Mouse (Mus musculus): ENCODE data around the gene Ipo5. TPM values are rescaled to one million over a fixed set of nuclear protein-coding genes. Genes with fewer than 3 reads are reported as not detected.
A peak's percentile ranks its signal among the peaks of the same experiment; 100 is the strongest.

Ipo5 gene
- polyA plus RNA-seq, 1 experiment: 2.1 TPM

GRCm38 (mm10) chr14:120911388-120911901, 421 bp downstream of the Ipo5 start:
- H3K27me3 ChIP-seq (replicated peaks): peaks cover 2% of the 10 kb centered on the region
- H3K4me3 ChIP-seq (replicated peaks): peak overlapping the region; percentile 93
- peaks cover 17% of the 10 kb centered on the region for H3K4me1 ChIP-seq
- no peaks in the 10 kb centered on the region for H3K36me3 ChIP-seq (replicated peaks; ENCODE audit: low read length)
- TF ChIP-seq FLI1 (IDR thresholded peaks at IDR 0.05; ENCODE audit: low read length) (no peak), GATA1 (IDR thresholded peaks at IDR 0.05; ENCODE audit: borderline replicate concordance, low read length) (no peak)
- no peaks in the 10 kb centered on the region for H3K9me3 ChIP-seq

DNA sequence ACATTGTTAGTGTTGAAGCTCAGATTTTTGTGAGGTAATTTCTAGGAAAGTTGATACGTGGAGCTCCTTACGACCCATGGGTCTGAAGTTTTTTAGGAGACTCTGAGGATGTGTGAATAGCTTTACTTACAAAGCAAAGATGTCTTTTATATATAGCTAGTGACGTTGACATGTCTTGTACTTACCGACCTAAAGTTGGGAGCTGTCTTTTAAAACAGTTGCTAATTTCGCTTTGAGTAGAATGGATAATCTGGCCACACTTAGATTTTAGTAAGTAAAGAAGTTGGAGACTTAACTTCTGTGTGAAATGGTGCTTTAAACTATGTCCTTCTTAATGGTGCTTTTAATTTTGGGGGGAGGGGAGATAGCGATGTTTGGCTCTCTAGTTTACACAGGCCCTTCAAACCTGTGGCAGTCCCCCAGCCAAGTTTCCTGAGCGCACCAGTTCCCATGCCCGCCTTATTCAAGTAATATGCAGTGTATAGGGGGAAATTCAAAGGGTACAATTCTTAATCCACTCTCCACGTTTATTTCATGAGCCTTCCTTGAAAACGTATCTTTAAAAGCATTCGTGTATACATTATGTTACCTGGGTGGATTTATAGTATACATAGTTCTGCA, 1.2 kb downstream of the Ipo5 start:
- Histone ChIP-seq H3K4me3 (replicated peaks) (peak overlapping the region; percentile 93), H3K36me3 (replicated peaks; ENCODE audit: low read length) (peaks cover 6% of the 10 kb centered on the region), H3K9me3 (no peaks in the 10 kb centered on the region), H3K4me1 (peaks cover 17% of the 10 kb centered on the region), H3K27me3 (replicated peaks) (peaks cover under 1% of the 10 kb centered on the region)
- TF ChIP-seq GATA1 (IDR thresholded peaks at IDR 0.05; ENCODE audit: borderline replicate concordance, low read length) (no peak), FLI1 (IDR thresholded peaks at IDR 0.05; ENCODE audit: low read length) (no peak)

- no peak for TF ChIP-seq FLI1 (IDR thresholded peaks at IDR 0.05; ENCODE audit: low read length)
- TF ChIP-seq GATA1 (IDR thresholded peaks at IDR 0.05; ENCODE audit: borderline replicate concordance, low read length): no peak
Measured at GRCm38 (mm10) chr14:120912916-120913315, 1.9 kb downstream of the Ipo5 start.

GRCm38 (mm10) chr14:120921805-120922204, 10.8 kb downstream of the Ipo5 start:
- peaks cover 97% of the 10 kb centered on the region for H3K36me3 ChIP-seq (replicated peaks; ENCODE audit: low read length)
- H3K27me3 ChIP-seq (replicated peaks): no peaks in the 10 kb centered on the region
- no peak overlapping the region for H3K4me3 ChIP-seq (replicated peaks)
- no peaks in the 10 kb centered on the region for H3K9me3 ChIP-seq
- peaks cover 13% of the 10 kb centered on the region for H3K4me1 ChIP-seq
- TF ChIP-seq GATA1 (IDR thresholded peaks at IDR 0.05; ENCODE audit: borderline replicate concordance, low read length) (no peak), FLI1 (IDR thresholded peaks at IDR 0.05; ENCODE audit: low read length) (no peak)

More at GRCm38 (mm10) chr14:120912916-120913315, 1.9 kb downstream of the Ipo5 start:
- Histone ChIP-seq H3K27me3 (replicated peaks) (no peaks in the 10 kb centered on the region), H3K9me3 (no peaks in the 10 kb centered on the region), H3K4me3 (replicated peaks) (peak overlapping the region; percentile 93), H3K4me1 (peaks cover 17% of the 10 kb centered on the region), H3K36me3 (replicated peaks; ENCODE audit: low read length) (peaks cover 12% of the 10 kb centered on the region)

GRCm38 (mm10) chr14:120924044-120924443, 13.0 kb downstream of the Ipo5 start:
- no peaks in the 10 kb centered on the region for H3K9me3 ChIP-seq
- H3K4me3 ChIP-seq (replicated peaks): no peak overlapping the region
- H3K4me1 ChIP-seq: peaks cover 13% of the 10 kb centered on the region
- no peaks in the 10 kb centered on the region for H3K27me3 ChIP-seq (replicated peaks)
- TF ChIP-seq GATA1 (IDR thresholded peaks at IDR 0.05; ENCODE audit: borderline replicate concordance, low read length) (no peak), FLI1 (IDR thresholded peaks at IDR 0.05; ENCODE audit: low read length) (no peak)
- H3K36me3 ChIP-seq (replicated peaks; ENCODE audit: low read length): peaks cover 97% of the 10 kb centered on the region

- Histone ChIP-seq H3K4me3 (replicated peaks) (no peak overlapping the region), H3K4me1 (peaks cover 13% of the 10 kb centered on the region), H3K36me3 (replicated peaks; ENCODE audit: low read length) (peaks cover 98% of the 10 kb centered on the region), H3K9me3 (no peaks in the 10 kb centered on the region), H3K27me3 (replicated peaks) (no peaks in the 10 kb centered on the region)
- TF ChIP-seq FLI1 (IDR thresholded peaks at IDR 0.05; ENCODE audit: low read length) (no peak), GATA1 (IDR thresholded peaks at IDR 0.05; ENCODE audit: borderline replicate concordance, low read length) (no peak)
Measured at GRCm38 (mm10) chr14:120925731-120926585, 14.9 kb downstream of the Ipo5 start.

- TF ChIP-seq GATA1 (IDR thresholded peaks at IDR 0.05; ENCODE audit: borderline replicate concordance, low read length) (no peak), FLI1 (IDR thresholded peaks at IDR 0.05; ENCODE audit: low read length) (no peak)
- no peak overlapping the region for H3K4me3 ChIP-seq (replicated peaks)
- peaks cover 3% of the 10 kb centered on the region; the same call in 1 of the 2 replicates for H3K4me1 ChIP-seq
- no peaks in the 10 kb centered on the region for H3K9me3 ChIP-seq
- H3K27me3 ChIP-seq (replicated peaks): no peaks in the 10 kb centered on the region
- H3K36me3 ChIP-seq (replicated peaks; ENCODE audit: low read length): peaks cover 97% of the 10 kb centered on the region
Measured at GRCm38 (mm10) chr14:120931236-120931635, 20.2 kb downstream of the Ipo5 start.

DNA sequence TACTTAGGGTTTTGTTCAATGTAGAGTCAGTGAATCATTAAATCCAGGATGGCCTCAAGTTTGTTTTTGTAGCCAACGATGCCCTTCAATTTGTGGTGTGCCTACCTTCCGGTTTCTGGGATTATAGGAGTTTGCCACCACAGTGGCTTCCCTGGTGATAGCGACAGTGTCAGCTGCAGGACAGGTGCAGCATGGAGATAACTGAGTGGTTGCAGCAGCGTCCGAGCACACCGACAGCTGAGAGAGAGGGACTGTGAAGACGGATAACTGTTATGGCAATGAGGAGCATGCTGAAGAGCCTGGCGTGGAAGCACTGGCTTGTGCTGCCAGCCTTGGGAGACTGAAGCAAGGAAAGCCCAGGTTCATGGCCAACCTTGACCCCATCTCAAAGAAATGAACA, 22.6 kb downstream of the Ipo5 start:
- H3K36me3 ChIP-seq (replicated peaks; ENCODE audit: low read length): peaks cover 98% of the 10 kb centered on the region
- H3K4me1 ChIP-seq: peaks cover 3% of the 10 kb centered on the region; the same call in 1 of the 2 replicates
- H3K27me3 ChIP-seq (replicated peaks): no peaks in the 10 kb centered on the region
- H3K4me3 ChIP-seq (replicated peaks): no peak overlapping the region
- TF ChIP-seq FLI1 (IDR thresholded peaks at IDR 0.05; ENCODE audit: low read length) (no peak), GATA1 (IDR thresholded peaks at IDR 0.05; ENCODE audit: borderline replicate concordance, low read length) (no peak)
- no peaks in the 10 kb centered on the region for H3K9me3 ChIP-seq

DNA sequence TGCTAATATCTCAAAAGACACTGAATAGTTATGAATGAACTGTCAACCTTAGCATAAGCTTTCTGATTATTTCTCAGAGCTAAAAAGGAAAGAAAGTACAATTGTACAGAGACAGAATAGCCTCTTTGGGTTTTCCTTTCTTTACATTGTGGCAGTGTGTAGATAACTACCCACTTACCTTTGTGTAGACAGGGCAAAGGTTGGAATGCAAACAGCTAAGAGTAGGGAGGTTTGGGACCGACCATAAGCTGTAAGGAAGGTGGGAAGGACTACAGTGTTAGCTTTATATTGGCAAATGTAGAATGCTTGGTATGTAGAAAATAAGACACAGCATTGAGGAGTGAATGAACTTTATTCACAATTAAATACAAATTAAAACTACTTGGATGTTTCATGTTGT, 26.1 kb downstream of the Ipo5 start:
- H3K4me3 ChIP-seq (replicated peaks): no peak overlapping the region
- peaks cover 100% of the 10 kb centered on the region for H3K36me3 ChIP-seq (replicated peaks; ENCODE audit: low read length)
- H3K9me3 ChIP-seq: no peaks in the 10 kb centered on the region
- H3K4me1 ChIP-seq: peaks cover 3% of the 10 kb centered on the region; the same call in 1 of the 2 replicates
- H3K27me3 ChIP-seq (replicated peaks): no peaks in the 10 kb centered on the region
- TF ChIP-seq FLI1 (IDR thresholded peaks at IDR 0.05; ENCODE audit: low read length): no peak
- TF ChIP-seq GATA1 (IDR thresholded peaks at IDR 0.05; ENCODE audit: borderline replicate concordance, low read length): no peak

GRCm38 (mm10) chr14:120942803-120943202, 31.8 kb downstream of the Ipo5 start:
- H3K9me3 ChIP-seq: no peaks in the 10 kb centered on the region
- H3K27me3 ChIP-seq (replicated peaks): no peaks in the 10 kb centered on the region
- peaks cover 97% of the 10 kb centered on the region for H3K36me3 ChIP-seq (replicated peaks; ENCODE audit: low read length)
- TF ChIP-seq FLI1 (IDR thresholded peaks at IDR 0.05; ENCODE audit: low read length) (no peak), GATA1 (IDR thresholded peaks at IDR 0.05; ENCODE audit: borderline replicate concordance, low read length) (no peak)
- no peaks in the 10 kb centered on the region for H3K4me1 ChIP-seq
- no peak overlapping the region for H3K4me3 ChIP-seq (replicated peaks)

Measured in megakaryocyte, embryonic 14.5 days (primary cell).